8 mouse cellular contexts compared by ENCODE assay signal in genomic region chr10:57532218-57533101, GRCm38 (mm10). TPM values are rescaled to one million over a fixed set of nuclear protein-coding genes. Genes with fewer than 3 reads are reported as not detected.
A peak's percentile ranks its signal among the peaks of the same experiment; 100 is the strongest.
DNase-seq lines count a peak whose midpoint lies in the region; ATAC-seq lines count a peak whose summit lies in the region.

TSS of gene Serinc1 (minus strand) at chr10:57532530.

- peak within 1 kb of the TSS; percentile 89 for H3K4me3 ChIP-seq in heart, embryonic 10.5 days
- peak within 1 kb of the TSS; percentile 87 for H3K4me3 ChIP-seq in kidney, embryonic 15.5 days (replicated peaks)

- DNase-seq in B cell, adult 2 months = peak; percentile 95
- DNase-seq in brain, adult 2 months (ENCODE audit: low read depth, low spot score) = peak; percentile 99
- DNase-seq in heart, embryonic 10.5 days (ENCODE audit: low spot score) = peak; percentile 97
- DNase-seq in liver = peak; percentile 94
- peak; percentile 89 to 94 for DNase-seq in spleen, postnatal 4 days (ENCODE audit: low spot score in 2 of 2)

- H3K27ac ChIP-seq in heart, embryonic 10.5 days = peak within 1 kb of the TSS; percentile 97
- peak within 1 kb of the TSS; percentile 93 for H3K27ac ChIP-seq in kidney, embryonic 15.5 days

- H3K27me3 ChIP-seq in heart, embryonic 10.5 days (ENCODE audit: insufficient read depth, poor library complexity, severe bottlenecking) = no peaks in the 10 kb centered on the region
- no peaks in the 10 kb centered on the region for H3K27me3 ChIP-seq in kidney, embryonic 15.5 days

- H3K9me3 ChIP-seq in heart, embryonic 10.5 days = no peaks in the 10 kb centered on the region
- no peaks in the 10 kb centered on the region for H3K9me3 ChIP-seq in kidney, embryonic 15.5 days (replicated peaks)

- H3K36me3 ChIP-seq in heart, embryonic 10.5 days = no peaks in the 10 kb centered on the region
- H3K36me3 ChIP-seq in kidney, embryonic 15.5 days = peaks cover 5% of the 10 kb centered on the region

- ATAC-seq in erythroblast, adult 5-6 weeks (replicated peaks; ENCODE audit: low FRiP score, poor library complexity, severe bottlenecking) = peak; percentile 97
- peak; percentile 100 for ATAC-seq in kidney, embryonic 15.5 days (replicated peaks; ENCODE audit: low FRiP score)
- ATAC-seq in monocyte, adult 5-6 weeks (replicated peaks; ENCODE audit: insufficient number of reproducible peaks, low FRiP score, low TSS enrichment, poor library complexity, severe bottlenecking) = peak; percentile 98

- 12% methylated on average over 49 of the region's 49 CpGs for WGBS in heart, embryonic 10.5 days
- 13% methylated on average over 46 of the region's 49 CpGs for WGBS in kidney, embryonic 15.5 days

- H3K4me2 ChIP-seq in kidney, embryonic 15.5 days = peak within 1 kb of the TSS; percentile 64

- H3K9ac ChIP-seq in kidney, embryonic 15.5 days = peak within 1 kb of the TSS; percentile 86

- no peaks in the 10 kb centered on the region for H3K4me1 ChIP-seq in heart, embryonic 10.5 days
- H3K4me1 ChIP-seq in kidney, embryonic 15.5 days = peaks cover 11% of the 10 kb centered on the region

RNA-seq across cellular contexts. Expression of gene Serinc1, which starts in this region (rescaled TPM):
- 419 and 426 TPM in 2 replicates for total RNA-seq in erythroblast, adult 5-6 weeks (2015; ENCODE audit: low replicate concordance)
- 600 and 676 TPM in 2 replicates for total RNA-seq in erythroblast, adult 5-6 weeks (2017; ENCODE audit: low replicate concordance)
- 142 and 159 TPM in 2 replicates for polyA plus RNA-seq in heart, embryonic 10.5 days (2016; fragmentation: Nextera tagmentation; extraction: Ambion mirVana)
- polyA plus RNA-seq in kidney, embryonic 15.5 days (2015; fragmentation: Nextera tagmentation; extraction: Ambion mirVana) = 149 and 151 TPM in 2 replicates
- 219 to 284 TPM (median 263 TPM) in 3 replicates for total RNA-seq in monocyte, adult 5-6 weeks (2017)

Comparison
In these comparisons a context has a peak if more than half of its experiments do, and no peak if none do; other contexts are left out.
1. Peak in every context shown above with its lines: DNase-seq, ATAC-seq, H3K4me3 ChIP-seq and H3K27ac ChIP-seq.